Mouse (Mus musculus): Measurements from ENCODE around the gene Cmtm6.

DNA sequence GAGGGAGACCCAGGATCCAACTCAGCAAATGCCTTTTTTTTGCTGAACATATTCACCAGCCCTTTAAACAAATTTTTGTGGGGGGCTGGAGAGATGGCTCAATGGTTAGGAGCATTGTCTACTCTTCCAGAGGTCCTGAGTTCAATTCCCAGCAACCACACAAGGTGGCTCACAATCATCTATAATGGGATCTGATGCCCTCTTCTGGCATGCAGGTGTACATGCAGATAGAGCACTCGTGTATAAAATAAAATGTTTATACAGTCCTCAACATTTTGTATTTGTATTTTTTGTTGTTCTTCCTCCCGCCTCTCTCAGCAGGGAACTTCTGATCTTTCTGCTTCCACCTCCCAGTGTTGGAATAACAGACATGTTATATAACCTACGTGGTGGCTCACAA lies 20.7 kb downstream of the Cmtm6 start:
- TF ChIP-seq TAL1 (IDR thresholded peaks at IDR 0.05; ENCODE audit: low read length) (no peak), GATA1 (IDR thresholded peaks at IDR 0.05; ENCODE audit: low read length) (no peak)

All from erythroblast, embryonic 14.5 days (primary cell).